Mouse (Mus musculus): Measurements from ENCODE around the gene Syngr3.

- TF ChIP-seq POLR2A (IDR thresholded peaks at IDR 0.05; ENCODE audit: extremely low read depth, insufficient read depth, low read length) (no peak), CTCF (IDR thresholded peaks at IDR 0.05; ENCODE audit: extremely low read depth, insufficient read depth, low read length) (no peak)
These were observed 12.2 kb downstream of the Syngr3 start for GRCm38 (mm10) chr17:24677500-24678080.

Measured in cortical plate, adult 2 months (tissue).